Mouse (Mus musculus): ENCODE measurements around the gene Cep57. TPM values are rescaled to one million over a fixed set of nuclear protein-coding genes. Genes with fewer than 3 reads are reported as not detected.
A peak's percentile ranks its signal among the peaks of the same experiment; 100 is the strongest.

The Cep57 gene
- polyA plus RNA-seq (2017; shearing (Covaris generic)): 10 to 100 TPM; 42.7 to 62.0 (median 49.0) TPM

DNA sequence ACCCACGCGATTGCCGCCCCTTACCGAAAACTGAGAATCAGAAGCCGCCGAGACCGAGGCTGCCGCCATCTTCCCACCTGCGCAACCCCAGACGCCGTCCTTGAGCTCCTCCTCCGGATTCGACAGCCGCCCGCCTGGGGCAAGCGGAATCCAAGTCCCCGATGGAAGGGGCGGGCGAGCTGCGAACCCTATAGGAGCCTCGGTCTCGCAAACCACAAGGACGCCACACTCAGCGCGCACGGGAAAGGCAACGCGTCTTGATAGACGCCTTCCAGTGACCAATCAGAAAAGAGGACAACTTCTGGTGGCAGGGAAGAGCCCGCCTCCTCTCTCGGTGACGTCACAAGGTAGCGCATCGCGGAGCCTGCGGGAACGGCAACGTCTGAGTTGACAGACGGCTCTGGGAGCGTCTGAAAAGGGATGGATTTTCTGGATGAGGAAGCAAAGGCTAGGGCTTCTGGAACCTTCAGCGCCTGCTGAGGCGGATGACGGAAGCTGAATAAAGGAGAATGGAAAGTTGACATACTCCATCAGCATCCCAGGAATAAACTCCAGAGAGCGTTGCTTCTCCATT, at the start of gene Cep57:
Gene Cep57 (minus strand): TSS at position 276 of the 574 bp plus-strand sequence.
- ATAC-seq: peak; percentile 73

DNA sequence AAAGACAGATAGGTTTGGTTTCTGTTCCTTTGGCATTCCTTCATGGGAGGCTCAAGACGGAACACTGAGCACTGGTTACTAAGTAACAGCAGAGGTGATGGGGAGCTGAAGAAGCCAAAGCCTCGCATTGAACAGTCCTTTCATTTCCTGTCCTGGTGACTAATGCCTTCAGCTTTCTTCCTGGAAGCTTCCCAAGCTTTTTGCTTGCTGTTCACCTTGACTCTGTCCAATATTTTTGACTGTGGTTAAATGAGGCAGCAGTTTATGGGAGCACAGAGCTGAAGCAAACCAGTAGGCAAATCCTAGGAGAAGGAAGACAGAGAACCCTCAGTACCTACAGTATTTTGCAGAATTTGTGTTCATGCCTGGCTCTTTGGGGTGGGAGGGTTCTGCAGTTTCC, 48.4 kb upstream of the Cep57 start:
- no peak for ATAC-seq

- no peak for ATAC-seq
Observed at GRCm38 (mm10) chr9:13874359-13874758, 47.5 kb upstream of the Cep57 start.

GRCm38 (mm10) chr9:13871631-13872030, 44.7 kb upstream of the Cep57 start:
- ATAC-seq: no peak

- no peak for ATAC-seq
Observed at GRCm38 (mm10) chr9:13867646-13868045, 40.7 kb upstream of the Cep57 start.

DNA sequence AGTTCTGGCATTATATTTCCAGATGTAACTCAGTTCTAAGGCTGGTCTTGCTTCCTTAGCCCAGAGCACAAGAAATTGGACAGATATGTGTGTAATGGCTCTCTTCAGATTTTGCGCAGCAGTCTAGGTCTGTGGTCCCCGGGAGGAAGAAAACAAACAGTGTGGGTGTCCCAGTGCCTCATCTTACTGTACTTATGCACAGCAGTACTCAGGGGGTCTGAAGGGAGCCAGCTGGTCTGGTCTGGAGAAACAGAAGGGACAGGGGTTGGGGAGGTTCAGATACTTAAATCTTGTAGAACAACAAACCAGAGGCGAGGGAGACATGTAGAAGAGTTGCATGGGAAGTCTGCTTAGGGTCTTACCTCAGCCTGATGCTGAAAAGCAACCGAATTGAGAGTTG, 29.9 kb upstream of the Cep57 start:
- ATAC-seq: no peak

DNA sequence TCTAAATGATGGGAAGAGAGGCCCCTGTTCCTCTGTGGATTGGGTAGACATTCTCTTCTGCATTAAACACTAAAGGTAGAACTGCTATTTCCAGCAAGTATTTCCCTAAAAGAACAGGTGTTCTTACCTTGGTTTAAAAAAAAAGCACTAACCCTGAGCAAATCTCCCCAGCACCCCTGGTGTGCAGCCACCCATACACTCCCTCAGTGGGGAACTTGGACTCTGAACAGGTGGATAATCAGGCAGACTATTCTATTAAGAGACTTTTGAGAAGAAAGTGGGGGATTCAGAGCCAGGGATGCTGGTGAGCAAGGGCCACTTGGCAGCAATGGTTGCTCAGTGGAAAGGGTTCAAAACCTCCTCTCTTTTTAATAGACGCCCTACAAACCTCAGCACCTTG, 29.3 kb upstream of the Cep57 start:
- no peak for ATAC-seq

GRCm38 (mm10) chr9:13853876-13854275, 27.0 kb upstream of the Cep57 start:
- ATAC-seq: no peak

DNA sequence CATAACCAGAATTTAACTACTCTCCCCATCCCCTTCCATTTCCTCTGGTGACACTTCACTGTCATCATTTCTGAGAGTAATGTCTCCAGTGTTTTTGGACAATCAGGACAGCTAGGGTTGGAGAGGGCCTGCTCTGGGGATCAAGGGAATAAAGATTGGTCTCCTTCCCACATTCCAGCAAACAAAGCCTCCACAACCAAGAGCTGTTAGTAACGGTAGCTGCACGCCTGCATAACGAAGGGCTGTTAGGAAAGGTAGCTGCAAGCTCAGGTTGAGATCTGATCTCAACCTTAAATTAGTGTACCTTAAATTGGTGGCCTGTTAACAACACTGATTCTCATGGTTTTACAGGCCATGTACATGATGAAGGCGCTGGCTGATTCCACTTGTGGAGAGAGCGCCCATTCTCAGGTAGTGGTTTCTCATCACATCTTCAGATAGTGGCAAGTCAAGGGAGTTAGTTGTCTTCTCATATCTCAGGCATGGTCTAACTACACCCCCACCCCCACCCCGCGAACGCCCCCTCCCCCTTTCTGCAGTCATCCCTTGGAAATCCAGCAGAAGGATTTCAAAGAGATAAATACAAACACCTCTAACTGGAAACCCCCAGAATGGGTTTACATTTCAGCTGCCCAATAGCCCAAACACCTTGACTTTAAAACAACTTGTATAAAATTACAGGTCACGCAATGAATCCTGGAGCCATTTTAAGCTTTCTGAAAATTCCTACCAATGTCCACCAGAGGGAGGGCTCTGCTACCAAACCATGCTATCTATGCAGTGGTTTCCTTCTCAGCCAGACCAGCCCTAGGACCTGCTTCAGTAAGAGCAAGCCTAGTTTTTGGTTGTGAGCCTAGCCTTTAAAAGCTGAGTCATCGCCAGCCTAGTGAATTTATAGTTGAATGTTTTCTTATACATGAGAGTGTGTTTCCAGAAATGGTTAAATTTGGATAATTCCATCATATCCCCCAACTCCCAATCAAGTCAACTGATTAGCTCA, 21.9 kb upstream of the Cep57 start:
- ATAC-seq: peak; percentile 52

DNA sequence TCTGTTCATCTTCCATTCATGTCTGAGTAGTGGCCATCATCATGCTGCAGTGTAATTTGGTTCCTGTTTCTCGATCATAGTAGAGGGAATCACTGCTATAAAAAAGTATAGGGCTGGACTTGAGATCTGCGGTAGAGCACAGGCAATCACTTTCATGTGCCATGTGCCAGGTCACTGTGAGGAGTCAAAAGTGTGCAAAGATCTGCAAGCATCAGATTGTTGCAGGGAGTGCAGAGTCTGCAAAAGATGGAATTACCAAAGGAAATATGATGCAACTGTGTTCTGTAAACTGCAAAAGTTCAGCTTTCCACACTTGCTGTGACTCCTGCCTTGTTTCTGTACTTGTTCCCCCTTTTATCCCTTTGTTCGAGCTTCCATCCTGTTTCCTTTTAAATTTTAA, 20.7 kb upstream of the Cep57 start:
- ATAC-seq: no peak

DNA sequence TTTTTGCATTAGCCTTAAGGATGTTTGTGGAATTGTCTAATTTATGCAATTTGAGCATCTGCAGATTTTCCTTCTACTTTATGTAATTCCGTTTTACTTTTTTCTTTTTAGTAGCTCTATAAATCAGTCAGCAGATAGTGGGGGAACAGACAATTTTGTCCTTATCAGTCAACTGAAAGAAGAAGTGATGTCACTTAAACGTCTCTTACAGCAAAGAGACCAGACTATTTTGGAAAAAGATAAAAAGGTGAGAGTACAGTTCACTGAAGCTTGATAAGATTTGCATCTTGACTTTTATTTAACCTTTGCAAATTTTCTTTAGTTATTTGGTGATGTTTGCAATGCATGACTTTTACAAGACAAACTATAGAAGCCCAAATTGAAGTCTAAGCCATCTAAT, 9.8 kb upstream of the Cep57 start:
- ATAC-seq: no peak

DNA sequence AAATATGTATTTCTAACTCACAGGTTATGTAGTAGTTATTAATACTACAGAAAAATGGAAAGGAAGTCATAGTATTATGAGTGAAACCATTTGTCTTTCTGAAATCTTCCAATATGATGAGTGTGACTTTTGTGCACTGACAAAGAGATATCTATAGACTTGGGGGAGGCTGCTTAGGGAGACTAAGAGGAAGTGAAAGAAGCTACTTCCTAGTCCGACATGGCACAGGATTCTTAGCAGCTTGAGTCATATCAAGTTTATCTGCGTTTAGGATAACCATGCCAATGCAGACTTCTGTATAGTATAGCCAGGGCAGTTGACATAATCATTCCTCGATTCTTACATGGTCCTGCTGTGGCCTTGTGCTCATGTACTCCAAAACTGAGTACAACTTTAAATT, 8.3 kb upstream of the Cep57 start:
- ATAC-seq: no peak

- ATAC-seq: no peak
Observed at GRCm38 (mm10) chr9:13828087-13828441, 1.2 kb upstream of the Cep57 start.

DNA sequence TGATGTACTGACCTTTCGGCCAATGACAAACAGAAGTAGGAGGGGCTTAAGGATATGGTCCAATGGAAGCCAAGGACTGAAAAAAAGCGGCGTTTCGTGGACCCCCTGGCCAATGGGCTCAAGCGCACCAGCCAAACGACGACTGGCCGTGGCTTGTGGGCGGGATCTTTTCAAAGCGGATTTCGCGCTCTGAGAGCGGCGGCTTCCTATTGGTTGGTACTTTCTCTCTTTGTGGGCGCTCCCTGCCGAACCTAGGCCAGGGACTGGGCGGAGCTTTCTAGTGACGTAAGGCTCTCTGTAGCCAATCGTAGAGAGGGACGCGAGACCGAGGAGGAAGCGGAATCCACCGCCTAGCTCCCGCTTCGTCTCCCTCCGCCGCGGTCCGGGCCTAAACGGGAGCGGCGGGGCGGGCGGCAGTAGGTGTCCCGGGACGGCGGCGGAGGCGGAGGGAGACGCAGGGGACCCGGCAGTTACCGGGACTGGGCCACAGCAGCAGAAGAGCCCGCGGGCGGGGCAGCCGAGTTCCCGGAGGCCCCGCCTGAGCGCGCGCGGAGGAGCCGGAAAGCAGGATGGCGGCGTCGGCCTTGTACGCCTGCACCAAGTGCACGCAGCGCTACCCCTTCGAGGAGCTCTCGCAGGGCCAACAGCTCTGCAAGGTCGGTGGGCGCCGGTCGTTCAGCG, 639 bp upstream of the Cep57 start, which contains the start of gene Fam76b:
Gene Fam76b (plus strand): TSS at position 311 of the 681 bp plus-strand sequence.
- ATAC-seq: peak; percentile 77

GRCm38 (mm10) chr9:13826391-13826805, 509 bp downstream of the Cep57 start:
- peak; percentile 4 for ATAC-seq

DNA sequence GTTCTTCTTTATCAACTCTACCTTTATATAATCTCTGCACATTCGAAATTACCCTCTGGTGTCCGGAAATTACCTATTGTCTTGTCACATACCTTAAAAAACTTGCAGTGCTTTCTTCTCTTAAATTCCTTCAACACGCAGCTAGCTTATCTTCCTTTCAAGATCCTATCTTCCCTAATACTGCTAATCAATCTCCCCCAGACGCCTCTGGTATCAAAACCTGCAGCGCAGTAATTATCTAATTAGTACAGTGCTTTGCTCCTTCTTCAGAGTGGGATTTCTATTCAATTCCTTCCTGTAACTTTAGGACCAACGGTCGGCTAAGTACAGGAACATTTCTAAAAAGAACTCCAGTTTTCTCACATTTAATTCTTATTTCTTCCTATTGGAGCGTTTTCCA, 1.0 kb downstream of the Cep57 start:
- ATAC-seq: no peak

DNA sequence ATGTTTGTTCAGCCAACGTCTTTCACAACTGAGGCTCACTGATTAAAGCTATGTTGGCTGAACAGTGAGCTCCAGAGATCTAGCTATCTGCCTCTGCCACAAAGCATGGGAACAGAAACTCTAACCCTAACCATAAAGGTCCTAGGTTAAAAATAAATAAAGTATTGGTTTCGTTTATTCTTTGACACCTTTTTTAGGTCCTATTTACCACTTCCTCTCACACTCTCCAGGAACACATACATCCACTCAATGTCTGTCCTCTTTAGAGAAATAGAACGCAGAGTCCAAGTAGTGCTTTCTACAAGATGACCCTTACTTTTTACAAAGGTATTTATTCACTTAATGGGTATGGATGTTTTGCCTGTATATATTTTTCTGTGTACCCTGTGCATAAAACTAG, 6.1 kb downstream of the Cep57 start:
- no peak for ATAC-seq

GRCm38 (mm10) chr9:13818369-13818768, 8.5 kb downstream of the Cep57 start:
- no peak for ATAC-seq

GRCm38 (mm10) chr9:13809937-13810336, 17.0 kb downstream of the Cep57 start:
- no peak for ATAC-seq

- no peak for ATAC-seq
Observed at GRCm38 (mm10) chr9:13807657-13808056, 19.2 kb downstream of the Cep57 start.

DNA sequence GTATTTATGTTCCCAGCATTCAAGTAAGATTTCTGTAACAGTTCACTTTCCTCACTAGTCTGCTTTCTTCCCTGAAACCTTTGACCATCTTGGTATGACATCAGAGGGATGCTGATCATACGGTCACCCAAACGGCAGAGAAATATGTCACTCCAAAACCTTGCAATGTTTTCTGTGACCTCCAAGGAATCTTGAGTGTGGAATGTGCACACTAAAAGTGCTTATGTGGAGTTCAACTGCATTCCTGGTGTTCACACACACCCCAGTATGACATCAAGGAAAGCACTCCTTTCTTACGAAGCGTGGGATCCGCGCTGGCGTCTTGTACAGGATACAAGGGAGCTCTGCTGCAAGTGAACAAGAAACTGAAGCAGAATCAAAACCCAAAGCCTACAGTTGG, 20.1 kb downstream of the Cep57 start:
- ATAC-seq: no peak

DNA sequence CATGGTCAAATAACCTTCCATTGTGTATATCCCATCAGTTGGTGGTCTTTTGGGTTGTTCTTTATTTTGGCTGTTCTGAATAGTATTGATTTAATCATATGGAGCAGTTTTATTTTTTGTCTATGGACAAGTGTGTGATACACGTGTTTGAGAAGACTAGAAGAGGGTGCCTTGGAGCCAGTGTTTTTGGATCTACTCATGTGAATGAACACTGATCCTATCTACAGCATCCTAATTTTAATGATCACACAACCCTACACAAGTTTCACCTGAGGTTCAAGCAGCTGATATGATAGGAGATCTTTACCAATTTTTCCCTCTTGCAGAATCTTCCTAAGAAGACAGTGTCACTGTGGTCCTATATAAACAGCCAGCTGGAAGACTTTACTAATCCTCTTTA, 22.4 kb downstream of the Cep57 start:
- ATAC-seq: no peak

- no peak for ATAC-seq
Observed at GRCm38 (mm10) chr9:13794756-13795155, 32.2 kb downstream of the Cep57 start.

Measured in inflammation-experienced regulatory T-cells, adult 6 months (primary cell).